Mouse (Mus musculus) ES-Bruce4 (cell line): Measurements from ENCODE around the gene Fhl3. TPM values are rescaled to one million over a fixed set of nuclear protein-coding genes. Genes with fewer than 3 reads are reported as not detected.
A peak's percentile ranks its signal among the peaks of the same experiment; 100 is the strongest.

ENCODE experiments used
- H3K27ac ChIP-seq: 2 replicates; pipeline ENCODE4 v1.5.1; 2012; ENCODE audit warnings: low read length, inconsistent platforms; ENCODE audit not compliant: insufficient read depth
- H3K27me3 ChIP-seq: 2 replicates; pipeline ENCODE4 v1.6.1; 2012; ENCODE audit warnings: mild to moderate bottlenecking, low read length, inconsistent platforms; ENCODE audit not compliant: control insufficient read depth, poor library complexity, insufficient read depth, severe bottlenecking
- H3K36me3 ChIP-seq: 2 replicates; pipeline ENCODE4 v1.6.1; 2012; ENCODE audit warnings: inconsistent platforms, mild to moderate bottlenecking, low read length, moderate library complexity; ENCODE audit not compliant: control insufficient read depth, poor library complexity, insufficient read depth, severe bottlenecking
- H3K4me1 ChIP-seq: one replicate; pipeline ENCODE4 v1.8.1; 2011; ENCODE audit warnings: low read length; ENCODE audit not compliant: control insufficient read depth, insufficient read depth
- H3K4me3 ChIP-seq: 2 replicates; pipeline ENCODE4 v1.5.1; 2011; ENCODE audit warnings: low read depth, mild to moderate bottlenecking, low read length
- H3K9ac ChIP-seq: 2 replicates; pipeline ENCODE4 v1.6.1; 2012; ENCODE audit warnings: low read depth, mild to moderate bottlenecking, inconsistent platforms; ENCODE audit not compliant: poor library complexity, severe bottlenecking
- H3K9me3 ChIP-seq: replicated peaks from 2 replicates; pipeline ENCODE4 v1.6.1; 2012; ENCODE audit warnings: mild to moderate bottlenecking, low read length, inconsistent platforms; ENCODE audit not compliant: control insufficient read depth, poor library complexity, insufficient read depth, severe bottlenecking
- CTCF ChIP-seq: IDR thresholded peaks from one replicate; pipeline ENCODE4 v1.8.1; 2011; ENCODE audit warnings: low read depth, low read length
- EP300 ChIP-seq: IDR thresholded peaks from 2 replicates; pipeline ENCODE4 v1.6.1; 2011; ENCODE audit warnings: low read depth, low read length; ENCODE audit not compliant: insufficient read depth
- POLR2A ChIP-seq: IDR thresholded peaks from one replicate; pipeline ENCODE4 v1.8.1; 2011; ENCODE audit warnings: low read length; ENCODE audit not compliant: insufficient read depth
- polyA plus RNA-seq: library from polyadenylated mRNA; stranded (reverse); fragments of >200 nt; gene quantifications from 2 replicates; pipeline ENCODE4 v1.2.4, GENCODE M21; 2011; ENCODE audit warnings: low read depth; ENCODE audit not compliant: missing spikeins, insufficient read depth, insufficient read length

Gene Fhl3
- polyA plus RNA-seq, 1 experiment, result 14.0 TPM

- no peak for TF ChIP-seq EP300
- no peak for TF ChIP-seq CTCF
- TF ChIP-seq POLR2A, result no peak
- H3K9me3 ChIP-seq, result no peaks in the 10 kb centered on the region
- H3K36me3 ChIP-seq, result 0 out of 2 replicates have a peak, but pooled peaks cover 3% of the 10 kb centered on the region
- no peak overlapping the region for H3K27ac ChIP-seq
- H3K4me1 ChIP-seq, result no peaks in the 10 kb centered on the region
- H3K4me3 ChIP-seq, result peak overlapping the region; percentile 59
- H3K9ac ChIP-seq, result peak overlapping the region; percentile 72
- peaks cover 16% of the 10 kb centered on the region for H3K27me3 ChIP-seq
Observed at GRCm38 (mm10) chr4:124659251-124660217, 41.0 kb upstream of the Fhl3 start.

GRCm38 (mm10) chr4:124660603-124661002, 39.9 kb upstream of the Fhl3 start:
- TF ChIP-seq POLR2A, result no peak
- TF ChIP-seq CTCF, result no peak
- no peak for TF ChIP-seq EP300
- Histone ChIP-seq H3K4me3 (peak overlapping the region; percentile 1; the same call in 1 of the 2 replicates), H3K4me1 (no peaks in the 10 kb centered on the region)

GRCm38 (mm10) chr4:124663034-124663433, 37.5 kb upstream of the Fhl3 start:
- no peak overlapping the region for H3K9ac ChIP-seq
- peak; percentile 52 for TF ChIP-seq CTCF
- TF ChIP-seq EP300, result no peak
- H3K36me3 ChIP-seq, result 0 out of 2 replicates have a peak, but pooled peaks cover 3% of the 10 kb centered on the region
- no peak overlapping the region for H3K4me3 ChIP-seq
- H3K27me3 ChIP-seq, result peaks cover 12% of the 10 kb centered on the region
- no peaks in the 10 kb centered on the region for H3K4me1 ChIP-seq
- H3K27ac ChIP-seq, result no peak overlapping the region
- no peaks in the 10 kb centered on the region for H3K9me3 ChIP-seq

More at GRCm38 (mm10) chr4:124660603-124661002, 39.9 kb upstream of the Fhl3 start:
- Histone ChIP-seq H3K27ac (no peak overlapping the region), H3K36me3 (0 out of 2 replicates have a peak, but pooled peaks cover 3% of the 10 kb centered on the region), H3K9me3 (no peaks in the 10 kb centered on the region), H3K27me3 (peaks cover 16% of the 10 kb centered on the region), H3K9ac (no peak overlapping the region)

- H3K9me3 ChIP-seq, result no peaks in the 10 kb centered on the region
- H3K4me3 ChIP-seq, result no peak overlapping the region
- H3K27me3 ChIP-seq, result peaks cover 6% of the 10 kb centered on the region
- no peak overlapping the region for H3K9ac ChIP-seq
- TF ChIP-seq CTCF (no peak), POLR2A (no peak), EP300 (no peak)
- no peaks in the 10 kb centered on the region for H3K4me1 ChIP-seq
- H3K27ac ChIP-seq, result no peak overlapping the region
- 0 out of 2 replicates have a peak, but pooled peaks cover 3% of the 10 kb centered on the region for H3K36me3 ChIP-seq
Observed at GRCm38 (mm10) chr4:124664185-124664584, 36.3 kb upstream of the Fhl3 start.

- Histone ChIP-seq H3K36me3 (0 out of 2 replicates have a peak, but pooled peaks cover 3% of the 10 kb centered on the region), H3K9me3 (no peaks in the 10 kb centered on the region), H3K9ac (no peak overlapping the region), H3K4me1 (no peaks in the 10 kb centered on the region), H3K27me3 (peaks cover 2% of the 10 kb centered on the region), H3K4me3 (no peak overlapping the region), H3K27ac (no peak overlapping the region)
- TF ChIP-seq EP300, result no peak
- no peak for TF ChIP-seq POLR2A
- TF ChIP-seq CTCF, result no peak
Observed at GRCm38 (mm10) chr4:124664604-124665003, 35.9 kb upstream of the Fhl3 start.

GRCm38 (mm10) chr4:124667476-124668033, 32.9 kb upstream of the Fhl3 start:
- no peak overlapping the region for H3K27ac ChIP-seq
- H3K4me1 ChIP-seq, result no peaks in the 10 kb centered on the region
- TF ChIP-seq CTCF (no peak), POLR2A (no peak), EP300 (no peak)
- no peaks in the 10 kb centered on the region for H3K9me3 ChIP-seq
- no peaks in the 10 kb centered on the region for H3K36me3 ChIP-seq
- H3K4me3 ChIP-seq, result no peak overlapping the region
- no peak overlapping the region for H3K9ac ChIP-seq
- no peaks in the 10 kb centered on the region for H3K27me3 ChIP-seq
